ENCODE assay signal across 8 mouse cellular contexts in genomic region chr13:56554409-56554808, GRCm38 (mm10). TPM values are rescaled to one million over a fixed set of nuclear protein-coding genes. Genes with fewer than 3 reads are reported as not detected.
DNase-seq lines count a peak whose midpoint lies in the region; ATAC-seq lines count a peak whose summit lies in the region.

No protein-coding gene starts in this region.

- ATAC-seq in hindbrain, embryonic 15.5 days (ENCODE audit: low FRiP score, low read depth) = peak; percentile 34; the same call in 1 of the 2 replicates
- peak; percentile 65; the same call in 1 of the 2 replicates for ATAC-seq in midbrain, embryonic 11.5 days (ENCODE audit: low FRiP score)

- 4% methylated on average over 2 of the region's 2 CpGs for WGBS in hindbrain, embryonic 15.5 days
- WGBS in midbrain, embryonic 11.5 days = 1% methylated on average over 2 of the region's 2 CpGs

- H3K36me3 ChIP-seq in hindbrain, embryonic 15.5 days = no peaks in the 10 kb centered on the region
- no peaks in the 10 kb centered on the region for H3K36me3 ChIP-seq in midbrain, embryonic 11.5 days (ENCODE audit: control insufficient read depth, insufficient read depth, low read length)

- H3K27ac ChIP-seq in hindbrain, embryonic 15.5 days (replicated peaks) = no peak overlapping the region
- H3K27ac ChIP-seq in midbrain, embryonic 11.5 days (ENCODE audit: low read depth, low read length) = no peak overlapping the region

- H3K27me3 ChIP-seq in hindbrain, embryonic 15.5 days = no peaks in the 10 kb centered on the region; the same call in 1 of the 2 replicates
- H3K27me3 ChIP-seq in midbrain, embryonic 11.5 days (ENCODE audit: control insufficient read depth, insufficient read depth, low read length) = no peaks in the 10 kb centered on the region

- H3K9me3 ChIP-seq in hindbrain, embryonic 15.5 days = no peaks in the 10 kb centered on the region
- no peaks in the 10 kb centered on the region for H3K9me3 ChIP-seq in midbrain, embryonic 11.5 days (ENCODE audit: control insufficient read depth, low read length)

- DNase-seq in cerebellum, postnatal 10 days = peak; percentile 55 to 61
- no peak for DNase-seq in cerebellum, adult 9-10 months
- peak; percentile 44 for DNase-seq in CD4-positive helper T cell, adult 2 months (ENCODE audit: low read depth, low spot score)
- DNase-seq in embryo, embryonic 10 days (ENCODE audit: low spot score) = peak; percentile 85
- peak; percentile 96 for DNase-seq in midbrain, embryonic 11.5 days (ENCODE audit: low spot score, missing footprints)
- DNase-seq in thymus, postnatal 10 days (ENCODE audit: low spot score in 2 of 2) = peak; percentile 12 to 37
- no peak for DNase-seq in gastrocnemius, postnatal 36 days

- H3K4me1 ChIP-seq in hindbrain, embryonic 15.5 days (replicated peaks) = 0 out of 2 replicates have a peak, but pooled peaks cover 3% of the 10 kb centered on the region
- H3K4me1 ChIP-seq in midbrain, embryonic 11.5 days (ENCODE audit: control insufficient read depth, insufficient read depth, low read length) = peaks cover 8% of the 10 kb centered on the region; the same call in 1 of the 2 replicates

- no peak overlapping the region for H3K4me3 ChIP-seq in hindbrain, embryonic 15.5 days
- no peak overlapping the region for H3K4me3 ChIP-seq in midbrain, embryonic 11.5 days (ENCODE audit: low read depth, low read length)

- intact Hi-C loops in gastrocnemius, postnatal 36 days (cut with DNase I) = no loop called here

- H3K9ac ChIP-seq in hindbrain, embryonic 15.5 days = no peak overlapping the region
- H3K9ac ChIP-seq in midbrain, embryonic 11.5 days (ENCODE audit: low read length) = no peak overlapping the region

- no peak overlapping the region for H3K4me2 ChIP-seq in hindbrain, embryonic 15.5 days
- 0 out of 2 replicates have a peak overlapping the region, but pooled peaks have one; percentile 10 for H3K4me2 ChIP-seq in midbrain, embryonic 11.5 days

RNA-seq across cellular contexts. Expression of gene Lect2, which starts 6.1 kb away (rescaled TPM):
- polyA plus RNA-seq in hindbrain, embryonic 15.5 days (2015; fragmentation: Nextera tagmentation; extraction: Ambion mirVana) = 0.18 TPM in 1 of 2 replicates, not detected in the other
- polyA plus RNA-seq in midbrain, embryonic 11.5 days (2014; fragmentation: Nextera tagmentation; extraction: Ambion mirVana) = not detected in 2 replicates
- not detected for total RNA-seq in gastrocnemius, postnatal 36 days (2021)

RNA-seq across cellular contexts. Expression of gene Fbxl21, which starts 32.1 kb away (rescaled TPM):
- 2.6 and 3.4 TPM in 2 replicates for polyA plus RNA-seq in hindbrain, embryonic 15.5 days (2015; fragmentation: Nextera tagmentation; extraction: Ambion mirVana)
- 1.9 and 3.0 TPM in 2 replicates for polyA plus RNA-seq in midbrain, embryonic 11.5 days (2014; fragmentation: Nextera tagmentation; extraction: Ambion mirVana)
- under 1 TPM in 1 of 2 experiments, not detected in 1; 0.23 TPM for total RNA-seq in gastrocnemius, postnatal 36 days (2021)

RNA-seq across cellular contexts. Expression of gene Tgfbi, which starts 54.9 kb away (rescaled TPM):
- polyA plus RNA-seq in hindbrain, embryonic 15.5 days (2015; fragmentation: Nextera tagmentation; extraction: Ambion mirVana) = 5.6 and 7.7 TPM in 2 replicates
- 20.2 and 25.3 TPM in 2 replicates for polyA plus RNA-seq in midbrain, embryonic 11.5 days (2014; fragmentation: Nextera tagmentation; extraction: Ambion mirVana)
- 10 to 100 TPM; 14.1 to 17.1 TPM for total RNA-seq in gastrocnemius, postnatal 36 days (2021)

Comparison
In these comparisons a context has a peak if more than half of its experiments do, and no peak if none do; other contexts are left out.
1. DNase-seq: peak in cerebellum, postnatal 10 days (2 of 2), CD4-positive helper T cell, adult 2 months (single experiment), embryo, embryonic 10 days (single experiment), midbrain, embryonic 11.5 days (single experiment) and thymus, postnatal 10 days (2 of 2); none in cerebellum, adult 9-10 months (single experiment) and gastrocnemius, postnatal 36 days (0 of 2).